Mouse (Mus musculus) liver, postnatal 0 days (tissue): ENCODE measurements around the gene Nbea. TPM values are rescaled to one million over a fixed set of nuclear protein-coding genes. Genes with fewer than 3 reads are reported as not detected.

Source experiments
- ATAC-seq: fragments of 200-750 bp; cut with Nextera tagmentation; 2 replicates; pipeline ENCODE4 v1.8.0; 2017; ENCODE audit warnings: mild to moderate bottlenecking, moderate library complexity
- DNase-seq: peaks from one replicate; pipeline ENCODE4 v3.0.0-alpha.2; 2016
- H3K27ac ChIP-seq: fragments of 300-500 bp; sonication (generic); 2 replicates; pipeline ENCODE4 v1.5.1; 2014; ENCODE audit warnings: antibody characterized with exemption, moderate library complexity, mild to moderate bottlenecking, low read depth
- H3K27me3 ChIP-seq: fragments of 300-500 bp; sonication (generic); 2 replicates; pipeline ENCODE4 v1.6.1; 2014; ENCODE audit warnings: low read length, control low read depth, mixed read lengths; ENCODE audit not compliant: insufficient read depth
- H3K36me3 ChIP-seq: fragments of 300-500 bp; sonication (generic); replicated peaks from 2 replicates; pipeline ENCODE4 v1.6.1; 2014; ENCODE audit warnings: mild to moderate bottlenecking, control low read depth, low read length, moderate library complexity, mixed read lengths; ENCODE audit not compliant: insufficient read depth
- H3K4me1 ChIP-seq: fragments of 300-500 bp; sonication (generic); 2 replicates; pipeline ENCODE4 v1.6.1; 2014; ENCODE audit warnings: antibody characterized with exemption, mild to moderate bottlenecking, control low read depth; ENCODE audit not compliant: insufficient read depth
- H3K4me2 ChIP-seq: fragments of 300-500 bp; sonication (generic); 2 replicates; pipeline ENCODE4 v1.6.1; 2014; ENCODE audit warnings: low read depth, mild to moderate bottlenecking, low read length, moderate library complexity, mixed read lengths
- H3K4me3 ChIP-seq: fragments of 300-500 bp; sonication (generic); 2 replicates; pipeline ENCODE4 v1.5.1; 2014; ENCODE audit warnings: low read depth, low read length
- H3K9ac ChIP-seq: fragments of 300-500 bp; sonication (generic); replicated peaks from 2 replicates; pipeline ENCODE4 v1.6.1; 2014; ENCODE audit warnings: mild to moderate bottlenecking, moderate library complexity
- H3K9me3 ChIP-seq: fragments of 300-500 bp; sonication (generic); 2 replicates; pipeline ENCODE4 v1.6.1; 2016; ENCODE audit warnings: mild to moderate bottlenecking, control low read depth, low read length, mixed read lengths
- CTCF ChIP-seq: sonication (generic); IDR thresholded peaks from 2 replicates; pipeline ENCODE4 v1.5.1; 2016; ENCODE audit warnings: antibody characterized with exemption, low read depth
- EP300 ChIP-seq: IDR thresholded peaks from 2 replicates; pipeline ENCODE4 v1.6.1; 2016; ENCODE audit warnings: antibody characterized with exemption, low read depth, mild to moderate bottlenecking
- WGBS: fragments of 180-500 bp; shearing (Covaris S2); extraction: QIAGEN DNeasy Blood & Tissue Kit; methylation state at CpG from one replicate; pipeline ENCODE4 v1.1.7; 2014; ENCODE audit not compliant: insufficient replicate concordance; 5-methylcytosine and 5-hydroxymethylcytosine counted together
- polyA plus RNA-seq: library from polyadenylated mRNA; unstranded; fragments of >200 nt; fragmentation: Nextera tagmentation; extraction: Ambion mirVana; gene quantifications from 2 replicates; pipeline ENCODE4 v1.2.1, GENCODE M21; 2015

Nbea gene
- polyA plus RNA-seq, 1 experiment from 2014 or later = 0.81 TPM

DNA sequence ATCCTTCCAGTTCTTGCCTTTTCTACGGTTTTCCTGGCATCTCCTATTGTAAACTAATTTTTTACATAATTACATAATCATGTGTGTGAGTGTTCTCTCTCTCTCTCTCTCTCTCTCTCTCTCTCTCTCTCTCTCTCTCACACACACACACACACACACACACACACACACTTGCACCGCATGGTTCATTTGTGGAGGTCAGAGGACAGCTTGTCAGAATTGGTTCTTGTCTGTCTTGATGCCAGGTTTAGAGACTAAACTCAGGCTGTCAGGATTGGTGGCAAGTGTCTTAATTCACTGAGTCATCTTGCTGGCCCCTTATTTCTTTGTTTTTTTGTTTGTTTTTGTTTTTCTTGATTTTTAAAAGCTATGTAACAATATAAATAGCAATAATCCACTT lies 388.7 kb downstream of the Nbea start:
- WGBS = 77% methylated on average over 2 of the region's 2 CpGs
- H3K4me2 ChIP-seq = no peak overlapping the region
- H3K27ac ChIP-seq = no peak overlapping the region
- no peaks in the 10 kb centered on the region for H3K36me3 ChIP-seq
- DNase-seq = no peak
- H3K4me3 ChIP-seq = no peak overlapping the region
- no peak overlapping the region for H3K9ac ChIP-seq
- H3K4me1 ChIP-seq = no peaks in the 10 kb centered on the region
- ATAC-seq = no peak
- no peaks in the 10 kb centered on the region for H3K27me3 ChIP-seq
- TF ChIP-seq CTCF (no peak), EP300 (no peak)
- no peaks in the 10 kb centered on the region for H3K9me3 ChIP-seq

GRCm38 (mm10) chr3:55793842-55794575 lies 389.5 kb downstream of the Nbea start:
- WGBS = 54% methylated on average over 7 of the region's 7 CpGs
- Histone ChIP-seq H3K27me3 (no peaks in the 10 kb centered on the region), H3K27ac (no peak overlapping the region), H3K4me1 (no peaks in the 10 kb centered on the region), H3K9ac (no peak overlapping the region), H3K9me3 (no peaks in the 10 kb centered on the region), H3K36me3 (no peaks in the 10 kb centered on the region), H3K4me3 (no peak overlapping the region), H3K4me2 (no peak overlapping the region)
- ATAC-seq = no peak
- TF ChIP-seq EP300 = no peak
- no peak for TF ChIP-seq CTCF
- DNase-seq = no peak

DNA sequence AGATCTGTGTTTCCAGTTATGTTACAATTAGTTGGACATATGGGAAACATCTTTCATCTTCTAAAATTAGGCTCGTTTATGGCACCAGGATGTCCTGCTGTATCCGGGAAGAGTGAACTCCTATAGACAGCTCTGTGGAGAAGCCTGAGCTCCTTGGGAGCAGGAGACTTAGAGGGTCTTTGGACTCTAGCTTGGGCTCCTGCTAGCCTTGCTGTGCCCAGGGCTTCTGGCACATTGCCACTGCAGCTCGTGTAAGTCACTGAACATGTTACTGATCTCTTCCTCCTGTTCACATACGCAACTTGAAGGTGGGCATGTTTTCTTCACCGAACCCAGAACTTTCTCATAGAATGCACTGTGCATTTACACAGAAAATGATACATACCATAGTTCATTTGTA lies 391.2 kb downstream of the Nbea start:
- H3K4me1 ChIP-seq = peaks cover 4% of the 10 kb centered on the region; the same call in 1 of the 2 replicates
- peaks cover 10% of the 10 kb centered on the region; the same call in 1 of the 2 replicates for H3K27me3 ChIP-seq
- no peak overlapping the region for H3K4me2 ChIP-seq
- no peak for DNase-seq
- no peak overlapping the region for H3K4me3 ChIP-seq
- H3K27ac ChIP-seq = no peak overlapping the region
- no peaks in the 10 kb centered on the region for H3K36me3 ChIP-seq
- no peak overlapping the region for H3K9ac ChIP-seq
- WGBS = 70% methylated on average over 5 of the region's 5 CpGs
- no peak for ATAC-seq
- no peaks in the 10 kb centered on the region for H3K9me3 ChIP-seq
- no peak for TF ChIP-seq EP300
- TF ChIP-seq CTCF = no peak

- no peaks in the 10 kb centered on the region for H3K36me3 ChIP-seq
- DNase-seq (no peak), ATAC-seq (no peak)
- H3K4me2 ChIP-seq = no peak overlapping the region
- H3K4me3 ChIP-seq = no peak overlapping the region
- H3K27ac ChIP-seq = no peak overlapping the region
- 58% methylated on average over 4 of the region's 4 CpGs for WGBS
- H3K4me1 ChIP-seq = peaks cover 4% of the 10 kb centered on the region; the same call in 1 of the 2 replicates
- H3K9me3 ChIP-seq = no peaks in the 10 kb centered on the region
- TF ChIP-seq CTCF (no peak), EP300 (no peak)
- H3K27me3 ChIP-seq = peaks cover 26% of the 10 kb centered on the region
- no peak overlapping the region for H3K9ac ChIP-seq
Measured at GRCm38 (mm10) chr3:55790609-55791008, 392.9 kb downstream of the Nbea start.

- no peak for ATAC-seq
- no peak overlapping the region for H3K9ac ChIP-seq
- TF ChIP-seq EP300 (no peak), CTCF (no peak)
- H3K4me1 ChIP-seq = peaks cover 4% of the 10 kb centered on the region; the same call in 1 of the 2 replicates
- no peak overlapping the region for H3K27ac ChIP-seq
- no peaks in the 10 kb centered on the region for H3K9me3 ChIP-seq
- H3K36me3 ChIP-seq = no peaks in the 10 kb centered on the region
- no peak overlapping the region for H3K4me3 ChIP-seq
- no peak for DNase-seq
- peaks cover 32% of the 10 kb centered on the region for H3K27me3 ChIP-seq
- no peak overlapping the region for H3K4me2 ChIP-seq
- WGBS = 46% methylated on average over 2 of the region's 2 CpGs
Measured at GRCm38 (mm10) chr3:55789856-55790255, 393.6 kb downstream of the Nbea start.

DNA sequence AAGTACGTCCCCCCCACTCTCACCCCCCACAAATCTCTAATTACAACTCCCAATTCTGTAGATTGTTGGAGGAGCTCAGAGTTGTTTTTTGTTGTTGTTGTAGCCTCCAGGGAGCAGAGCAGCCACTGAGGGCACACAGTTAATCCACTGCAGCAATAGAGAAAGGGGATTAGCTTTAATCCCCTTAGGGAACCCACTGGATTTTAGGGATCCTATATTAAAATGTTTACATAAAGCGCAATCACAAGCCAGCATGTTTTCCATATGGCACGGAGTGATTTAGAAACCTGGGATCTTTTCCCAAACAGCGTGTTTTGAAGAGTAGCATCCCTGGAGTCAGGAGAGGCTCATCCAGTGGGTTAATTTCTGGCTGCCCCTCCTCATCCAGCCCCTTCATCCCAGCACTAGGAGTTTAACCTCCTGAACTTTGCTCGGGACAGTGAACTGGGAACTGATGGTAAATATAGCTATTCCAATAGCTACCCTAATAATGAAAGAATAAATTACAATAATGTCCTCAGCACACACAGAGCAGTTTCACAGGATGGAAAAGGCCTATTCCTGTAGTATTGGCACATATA lies 394.8 kb downstream of the Nbea start:
- Histone ChIP-seq H3K27ac (no peak overlapping the region), H3K9ac (no peak overlapping the region), H3K27me3 (peaks cover 38% of the 10 kb centered on the region), H3K4me2 (no peak overlapping the region), H3K36me3 (no peaks in the 10 kb centered on the region), H3K4me3 (no peak overlapping the region), H3K9me3 (no peaks in the 10 kb centered on the region), H3K4me1 (peaks cover 4% of the 10 kb centered on the region; the same call in 1 of the 2 replicates)
- 56% methylated on average over 5 of the region's 5 CpGs for WGBS
- DNase-seq (no peak), ATAC-seq (no peak)
- TF ChIP-seq CTCF = no peak
- TF ChIP-seq EP300 = no peak
